Mouse (Mus musculus): ENCODE data around the gene Rapgef3. TPM values are rescaled to one million over a fixed set of nuclear protein-coding genes. Genes with fewer than 3 reads are reported as not detected.

Gene Rapgef3
- polyA plus RNA-seq, 1 experiment from 2014 or later: 17.5 TPM

DNA sequence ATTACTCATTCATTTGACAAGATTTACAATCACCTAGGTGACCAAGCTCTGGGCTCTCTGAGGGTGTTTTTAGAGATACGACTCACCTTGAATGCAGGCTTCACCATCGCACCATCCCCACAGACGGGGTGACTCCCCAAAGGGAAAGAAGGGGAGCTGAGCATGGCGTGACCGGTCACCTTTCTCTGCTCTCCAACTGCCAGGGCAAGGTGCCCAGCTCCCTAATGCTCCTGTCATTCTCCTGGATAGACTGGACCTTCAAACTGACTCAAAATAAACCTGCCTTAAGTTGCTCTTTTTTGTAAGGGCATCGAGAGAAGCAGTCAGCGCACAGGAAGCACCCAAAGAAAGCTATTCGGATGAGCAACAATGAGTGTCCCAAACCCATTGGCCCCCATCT, 2.5 kb upstream of the Rapgef3 start:
- TF ChIP-seq CTCF (IDR thresholded peaks at IDR 0.05; ENCODE audit: low read depth): no peak
- WGBS: 81% methylated on average over 8 of the region's 8 CpGs
- Histone ChIP-seq H3K9me3 (ENCODE audit: low read depth, low read length) (no peaks in the 10 kb centered on the region), H3K36me3 (ENCODE audit: insufficient read depth) (no peaks in the 10 kb centered on the region), H3K4me3 (ENCODE audit: low read depth, low read length) (no peak overlapping the region), H3K4me2 (no peak overlapping the region), H3K27me3 (ENCODE audit: insufficient read depth, low read length) (peaks cover 7% of the 10 kb centered on the region; the same call in 1 of the 2 replicates), H3K27ac (ENCODE audit: low read depth) (no peak overlapping the region), H3K4me1 (ENCODE audit: insufficient read depth) (peaks cover 42% of the 10 kb centered on the region), H3K9ac (no peak overlapping the region)
- ATAC-seq (ENCODE audit: insufficient read depth) (no peak), DNase-seq (no peak)

- TF ChIP-seq CTCF (IDR thresholded peaks at IDR 0.05; ENCODE audit: low read depth): 0 out of 2 replicates have a peak, but pooled peaks have one; percentile 31
- peaks cover 7% of the 10 kb centered on the region; the same call in 1 of the 2 replicates for H3K27me3 ChIP-seq (ENCODE audit: insufficient read depth, low read length)
- peaks cover 39% of the 10 kb centered on the region for H3K4me1 ChIP-seq (ENCODE audit: insufficient read depth)
- peak; percentile 18 for ATAC-seq (ENCODE audit: insufficient read depth)
- no peak for DNase-seq
- H3K36me3 ChIP-seq (ENCODE audit: insufficient read depth): no peaks in the 10 kb centered on the region
- 3% methylated on average over 18 of the region's 18 CpGs for WGBS
- H3K4me3 ChIP-seq (ENCODE audit: low read depth, low read length): peak overlapping the region; percentile 42
- H3K9ac ChIP-seq: peak overlapping the region; percentile 59
- H3K4me2 ChIP-seq: peak overlapping the region; percentile 78
- H3K9me3 ChIP-seq (ENCODE audit: low read depth, low read length): no peaks in the 10 kb centered on the region
- H3K27ac ChIP-seq (ENCODE audit: low read depth): peak overlapping the region; percentile 76; the same call in 1 of the 2 replicates
Observed at GRCm38 (mm10) chr15:97768192-97768591, 420 bp upstream of the Rapgef3 start.

GRCm38 (mm10) chr15:97766594-97767279, 1.0 kb downstream of the Rapgef3 start:
- H3K36me3 ChIP-seq (ENCODE audit: insufficient read depth): no peaks in the 10 kb centered on the region
- H3K9ac ChIP-seq: peak overlapping the region; percentile 45
- peak; percentile 4; the same call in 1 of the 2 replicates for ATAC-seq (ENCODE audit: insufficient read depth)
- no peaks in the 10 kb centered on the region for H3K9me3 ChIP-seq (ENCODE audit: low read depth, low read length)
- H3K4me2 ChIP-seq: peak overlapping the region; percentile 78
- peak overlapping the region; percentile 42 for H3K4me3 ChIP-seq (ENCODE audit: low read depth, low read length)
- WGBS: 6% methylated on average over 23 of the region's 23 CpGs
- peaks cover 30% of the 10 kb centered on the region for H3K4me1 ChIP-seq (ENCODE audit: insufficient read depth)
- no peak for DNase-seq
- peaks cover 7% of the 10 kb centered on the region; the same call in 1 of the 2 replicates for H3K27me3 ChIP-seq (ENCODE audit: insufficient read depth, low read length)
- H3K27ac ChIP-seq (ENCODE audit: low read depth): peak overlapping the region; percentile 36; the same call in 1 of the 2 replicates
- TF ChIP-seq CTCF (IDR thresholded peaks at IDR 0.05; ENCODE audit: low read depth): no peak

DNA sequence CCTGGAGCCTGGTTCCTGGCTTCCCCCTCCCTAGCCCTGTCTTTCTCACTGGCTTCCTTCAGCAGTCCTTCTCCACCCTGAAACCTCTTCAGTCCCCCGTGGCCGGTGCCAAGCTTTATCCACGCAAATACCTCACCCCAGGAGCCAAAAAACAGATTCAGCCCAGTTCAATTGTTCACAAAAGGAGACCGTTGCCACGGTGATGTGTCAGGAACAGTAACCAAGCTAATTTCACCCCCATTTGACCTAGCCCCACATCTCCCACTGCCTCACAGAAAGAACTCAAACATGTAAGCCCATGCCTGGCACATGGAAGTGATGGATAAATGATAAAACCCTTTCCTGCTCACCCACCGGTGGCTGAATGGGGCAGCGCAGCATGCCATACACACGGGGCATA, 1.6 kb downstream of the Rapgef3 start:
- WGBS: 24% methylated on average over 8 of the region's 8 CpGs
- Histone ChIP-seq H3K27me3 (ENCODE audit: insufficient read depth, low read length) (peaks cover 7% of the 10 kb centered on the region; the same call in 1 of the 2 replicates), H3K4me2 (peak overlapping the region; percentile 78), H3K4me3 (ENCODE audit: low read depth, low read length) (peak overlapping the region; percentile 42), H3K9me3 (ENCODE audit: low read depth, low read length) (no peaks in the 10 kb centered on the region), H3K36me3 (ENCODE audit: insufficient read depth) (no peaks in the 10 kb centered on the region), H3K9ac (peak overlapping the region; percentile 45; the same call in 1 of the 2 replicates), H3K4me1 (ENCODE audit: insufficient read depth) (peaks cover 30% of the 10 kb centered on the region), H3K27ac (ENCODE audit: low read depth) (no peak overlapping the region)
- ATAC-seq (ENCODE audit: insufficient read depth) (no peak), DNase-seq (no peak)
- TF ChIP-seq CTCF (IDR thresholded peaks at IDR 0.05; ENCODE audit: low read depth): no peak; the same call in 1 of the 2 replicates

- H3K27me3 ChIP-seq (ENCODE audit: insufficient read depth, low read length): peaks cover 7% of the 10 kb centered on the region; the same call in 1 of the 2 replicates
- H3K27ac ChIP-seq (ENCODE audit: low read depth): no peak overlapping the region
- DNase-seq (no peak), ATAC-seq (ENCODE audit: insufficient read depth) (no peak)
- TF ChIP-seq CTCF (IDR thresholded peaks at IDR 0.05; ENCODE audit: low read depth): no peak
- peak overlapping the region; percentile 42; the same call in 1 of the 2 replicates for H3K4me3 ChIP-seq (ENCODE audit: low read depth, low read length)
- H3K9me3 ChIP-seq (ENCODE audit: low read depth, low read length): no peaks in the 10 kb centered on the region
- H3K4me2 ChIP-seq: peak overlapping the region; percentile 78
- H3K9ac ChIP-seq: peak overlapping the region; percentile 7; the same call in 1 of the 2 replicates
- H3K36me3 ChIP-seq (ENCODE audit: insufficient read depth): 0 out of 2 replicates have a peak, but pooled peaks cover 5% of the 10 kb centered on the region
- H3K4me1 ChIP-seq (ENCODE audit: insufficient read depth): peaks cover 30% of the 10 kb centered on the region
- WGBS: 38% methylated on average over 13 of the region's 13 CpGs
Observed at GRCm38 (mm10) chr15:97765090-97765794, 2.5 kb downstream of the Rapgef3 start.

DNA sequence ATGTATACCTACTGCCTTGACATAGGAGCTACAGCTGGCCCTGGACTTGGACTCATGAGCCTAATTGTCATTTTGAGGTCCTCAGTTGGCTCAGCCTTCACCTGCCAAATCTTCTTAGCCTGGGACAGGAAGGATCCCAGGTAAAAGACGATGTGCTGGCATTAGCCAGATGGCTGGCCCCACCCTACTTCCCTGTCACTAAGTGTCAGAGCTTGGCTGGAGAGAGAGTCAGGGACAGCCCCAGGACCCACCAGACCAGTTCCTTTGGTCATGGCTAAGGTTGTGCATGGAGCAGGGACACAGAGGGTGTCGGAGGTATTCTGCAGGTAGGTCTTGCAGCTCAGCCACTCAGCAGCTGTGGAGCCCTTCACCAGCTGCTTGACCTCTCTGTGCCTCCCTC, 3.2 kb downstream of the Rapgef3 start:
- no peak overlapping the region for H3K4me2 ChIP-seq
- DNase-seq (no peak), ATAC-seq (ENCODE audit: insufficient read depth) (no peak)
- H3K27me3 ChIP-seq (ENCODE audit: insufficient read depth, low read length): peaks cover 7% of the 10 kb centered on the region; the same call in 1 of the 2 replicates
- no peak overlapping the region for H3K27ac ChIP-seq (ENCODE audit: low read depth)
- 46% methylated on average over 2 of the region's 2 CpGs for WGBS
- no peak overlapping the region for H3K4me3 ChIP-seq (ENCODE audit: low read depth, low read length)
- no peak for TF ChIP-seq CTCF (IDR thresholded peaks at IDR 0.05; ENCODE audit: low read depth)
- H3K4me1 ChIP-seq (ENCODE audit: insufficient read depth): peaks cover 30% of the 10 kb centered on the region
- 0 out of 2 replicates have a peak, but pooled peaks cover 12% of the 10 kb centered on the region for H3K36me3 ChIP-seq (ENCODE audit: insufficient read depth)
- H3K9me3 ChIP-seq (ENCODE audit: low read depth, low read length): no peaks in the 10 kb centered on the region
- no peak overlapping the region for H3K9ac ChIP-seq
